Mouse (Mus musculus) bone marrow, adult 2 months (tissue): ENCODE results near the gene Lmna.

Source experiments
- CTCF ChIP-seq: fragments of 200-500 bp; IDR thresholded peaks from 2 replicates; pipeline ENCODE4 v1.5.1; 2011; ENCODE audit warnings: low read length, control low read depth; ENCODE audit not compliant: control insufficient read depth, insufficient read depth
- POLR2A ChIP-seq: fragments of 200-500 bp; IDR thresholded peaks from 2 replicates; pipeline ENCODE4 v1.6.1; 2011; ENCODE audit warnings: low read depth, mild to moderate bottlenecking, control low read depth, low read length, borderline replicate concordance; ENCODE audit not compliant: control insufficient read depth

DNA sequence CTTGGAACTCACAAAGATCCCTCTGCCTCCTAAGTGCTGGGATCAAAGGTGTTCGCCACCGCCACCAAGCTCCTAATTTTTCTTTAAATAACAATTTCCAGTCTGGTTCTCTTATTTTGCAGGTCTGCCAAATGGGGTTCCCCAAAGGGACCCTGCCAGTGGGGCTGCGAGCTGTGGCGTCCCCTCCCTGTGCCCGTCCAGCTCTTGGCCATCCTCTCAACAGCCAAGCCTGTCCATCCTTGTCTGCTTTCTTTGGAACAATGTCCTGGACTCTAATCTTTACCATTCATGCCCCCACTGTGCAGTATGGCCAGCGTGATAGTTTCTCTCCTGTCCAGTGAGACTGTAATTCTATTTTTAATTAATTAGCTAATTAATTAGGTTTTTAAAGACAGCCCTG is 11.4 kb upstream of the Lmna start:
- TF ChIP-seq CTCF, result no peak
- no peak for TF ChIP-seq POLR2A
